Mouse (Mus musculus) intestine, postnatal 0 days (tissue): ENCODE measurements around the gene Gm42674. TPM values are rescaled to one million over a fixed set of nuclear protein-coding genes. Genes with fewer than 3 reads are reported as not detected.

Source experiments
- ATAC-seq: fragments of 200-750 bp; cut with Nextera tagmentation; 2 replicates; pipeline ENCODE4 v1.8.0; 2017; ENCODE audit warnings: mild to moderate bottlenecking, moderate TSS enrichment, moderate library complexity
- H3K27ac ChIP-seq: fragments of 300-500 bp; sonication (generic); 2 replicates; pipeline ENCODE4 v1.5.1; 2014; ENCODE audit warnings: mild to moderate bottlenecking, low read depth, low read length, moderate library complexity
- H3K27me3 ChIP-seq: fragments of 300-500 bp; sonication (generic); replicated peaks from 2 replicates; pipeline ENCODE4 v1.6.1; 2014; ENCODE audit warnings: low read length, mixed read lengths; ENCODE audit not compliant: control insufficient read depth, insufficient read depth
- H3K36me3 ChIP-seq: fragments of 300-500 bp; sonication (generic); 2 replicates; pipeline ENCODE4 v1.6.1; 2014; ENCODE audit warnings: mild to moderate bottlenecking, moderate library complexity; ENCODE audit not compliant: control insufficient read depth, insufficient read depth
- H3K4me1 ChIP-seq: fragments of 300-500 bp; sonication (generic); replicated peaks from 2 replicates; pipeline ENCODE4 v1.6.1; 2014; ENCODE audit warnings: antibody characterized with exemption, low read length, mixed read lengths; ENCODE audit not compliant: control insufficient read depth, insufficient read depth
- H3K4me2 ChIP-seq: fragments of 300-500 bp; sonication (generic); replicated peaks from 2 replicates; pipeline ENCODE4 v1.6.1; 2014; ENCODE audit warnings: low read depth, mild to moderate bottlenecking, moderate library complexity
- H3K4me3 ChIP-seq: fragments of 300-500 bp; sonication (generic); 2 replicates; pipeline ENCODE4 v1.5.1; 2014; ENCODE audit warnings: low read depth, low read length
- H3K9ac ChIP-seq: fragments of 300-500 bp; sonication (generic); 2 replicates; pipeline ENCODE4 v1.6.1; 2014; ENCODE audit warnings: mild to moderate bottlenecking, low read depth, low read length
- H3K9me3 ChIP-seq: fragments of 300-500 bp; sonication (generic); 2 replicates; pipeline ENCODE4 v1.6.1; 2016; ENCODE audit warnings: mixed run types; ENCODE audit not compliant: control insufficient read depth
- CTCF ChIP-seq: sonication (generic); IDR thresholded peaks from 2 replicates; pipeline ENCODE4 v1.5.1; 2016; ENCODE audit warnings: low read depth, mild to moderate bottlenecking, control low read depth, antibody characterized with exemption, moderate library complexity
- WGBS: fragments of 180-500 bp; shearing (Covaris S2); extraction: QIAGEN DNeasy Blood & Tissue Kit; methylation state at CpG from one replicate; pipeline ENCODE4 v1.1.7; 2014; 5-methylcytosine and 5-hydroxymethylcytosine counted together
- polyA plus RNA-seq: library from polyadenylated mRNA; unstranded; fragments of >200 nt; fragmentation: Nextera tagmentation; extraction: Ambion mirVana; gene quantifications from 2 replicates; pipeline ENCODE4 v1.2.1, GENCODE M21; 2015

Gm42674 gene
- polyA plus RNA-seq, 1 experiment from 2014 or later, result not detected

DNA sequence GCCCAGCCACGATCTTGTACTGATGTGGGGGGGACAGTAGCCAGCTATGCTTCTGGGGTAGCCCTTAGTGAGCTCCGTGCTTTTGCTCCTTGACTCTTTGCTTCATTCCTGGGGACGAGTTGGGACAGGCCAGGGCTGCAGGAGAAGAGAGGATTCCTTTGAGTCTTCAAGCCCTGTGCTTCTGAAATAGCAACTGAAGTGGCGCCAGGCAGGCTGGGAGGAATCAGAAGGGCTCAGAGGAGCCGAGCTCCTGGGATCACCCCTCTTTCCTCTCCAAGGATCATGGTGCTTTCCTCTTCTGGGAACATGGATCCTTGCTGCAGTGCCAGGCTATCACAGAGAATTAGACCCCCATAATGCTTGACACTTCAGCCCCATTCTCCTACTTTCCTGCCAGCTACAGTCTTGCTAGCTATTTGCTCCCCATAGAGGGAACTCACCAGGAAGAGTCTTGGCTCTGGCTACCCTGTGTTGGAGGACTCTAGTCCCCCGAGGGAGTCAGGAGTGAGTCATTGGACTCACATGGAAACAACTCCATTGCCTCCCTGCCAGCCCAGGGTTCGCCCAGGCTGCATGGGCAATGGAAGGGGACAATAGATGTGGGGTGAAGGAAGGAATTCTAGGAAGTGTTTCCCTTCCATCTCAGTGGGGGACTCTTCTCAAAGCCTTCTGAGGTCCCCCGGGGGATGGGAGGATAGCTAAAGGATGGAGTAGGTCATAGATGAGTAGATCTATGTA is 1.1 kb upstream of the Gm42674 start:
- Histone ChIP-seq H3K27ac (no peak overlapping the region), H3K9me3 (no peaks in the 10 kb centered on the region), H3K36me3 (no peaks in the 10 kb centered on the region), H3K4me3 (no peak overlapping the region), H3K4me1 (no peaks in the 10 kb centered on the region), H3K9ac (no peak overlapping the region), H3K27me3 (no peaks in the 10 kb centered on the region), H3K4me2 (no peak overlapping the region)
- TF ChIP-seq CTCF, result no peak
- 81% methylated on average over 8 of the region's 8 CpGs for WGBS
- no peak for ATAC-seq

- H3K4me1 ChIP-seq, result no peaks in the 10 kb centered on the region
- WGBS, result 50% methylated on average over 3 of the region's 3 CpGs
- no peak within 1 kb of the TSS for H3K4me3 ChIP-seq
- no peak for TF ChIP-seq CTCF
- no peaks in the 10 kb centered on the region for H3K27me3 ChIP-seq
- no peak for ATAC-seq
- H3K9ac ChIP-seq, result no peak within 1 kb of the TSS
- H3K27ac ChIP-seq, result no peak within 1 kb of the TSS
- no peaks in the 10 kb centered on the region for H3K36me3 ChIP-seq
- H3K4me2 ChIP-seq, result no peak within 1 kb of the TSS
- no peaks in the 10 kb centered on the region for H3K9me3 ChIP-seq
These were observed 1.9 kb downstream of the Gm42674 start, which contains the start of gene S100a4 for GRCm38 (mm10) chr3:90603623-90604022. S100a4 (plus strand) TSS chr3:90603771.

DNA sequence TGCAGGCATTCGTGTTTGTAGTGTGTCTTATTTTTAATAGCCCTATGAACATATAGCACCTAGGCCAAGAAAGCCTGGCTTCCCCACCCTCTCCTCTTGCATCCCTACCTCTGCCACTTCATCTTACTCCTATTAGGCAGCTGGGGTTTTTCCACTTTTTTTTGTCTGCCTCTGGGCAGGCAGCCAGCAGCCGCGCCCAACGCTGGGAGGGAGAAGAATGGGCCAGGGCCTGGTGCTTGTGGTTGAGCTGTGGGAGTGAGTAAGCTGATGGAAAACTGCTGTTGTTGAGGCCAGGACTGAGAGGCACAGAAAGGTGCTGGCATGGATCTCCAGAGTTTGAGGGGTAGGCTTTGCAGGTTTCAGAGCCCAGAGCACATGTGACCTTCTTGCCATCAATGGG is 2.7 kb downstream of the Gm42674 start:
- Histone ChIP-seq H3K4me1 (no peaks in the 10 kb centered on the region), H3K36me3 (no peaks in the 10 kb centered on the region), H3K4me2 (no peak overlapping the region), H3K9me3 (no peaks in the 10 kb centered on the region), H3K27me3 (no peaks in the 10 kb centered on the region), H3K27ac (no peak overlapping the region), H3K4me3 (no peak overlapping the region), H3K9ac (no peak overlapping the region)
- ATAC-seq, result no peak
- WGBS, result 22% methylated on average over 4 of the region's 4 CpGs
- TF ChIP-seq CTCF, result no peak

DNA sequence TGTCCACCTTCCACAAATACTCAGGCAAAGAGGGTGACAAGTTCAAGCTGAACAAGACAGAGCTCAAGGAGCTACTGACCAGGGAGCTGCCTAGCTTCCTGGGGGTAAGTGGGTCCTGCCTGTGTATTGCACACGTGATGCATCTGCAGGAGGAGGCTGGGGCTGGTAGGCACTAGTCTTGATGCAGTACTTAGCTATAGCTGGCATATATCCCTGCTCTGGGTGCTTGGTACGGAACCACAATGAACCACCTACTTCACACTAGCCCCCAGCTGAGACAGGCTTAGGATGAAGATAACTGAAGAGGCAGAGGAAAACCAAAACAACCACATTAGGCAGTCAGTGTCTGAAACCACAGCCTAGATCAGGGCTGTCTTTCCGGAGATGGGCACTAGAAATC is 3.3 kb downstream of the Gm42674 start:
- no peaks in the 10 kb centered on the region for H3K27me3 ChIP-seq
- no peaks in the 10 kb centered on the region for H3K9me3 ChIP-seq
- H3K4me1 ChIP-seq, result no peaks in the 10 kb centered on the region
- TF ChIP-seq CTCF, result no peak
- WGBS, result 87% methylated on average over 3 of the region's 3 CpGs
- no peak overlapping the region for H3K4me2 ChIP-seq
- H3K4me3 ChIP-seq, result no peak overlapping the region
- no peaks in the 10 kb centered on the region for H3K36me3 ChIP-seq
- no peak for ATAC-seq
- H3K27ac ChIP-seq, result no peak overlapping the region
- no peak overlapping the region for H3K9ac ChIP-seq

- no peak overlapping the region for H3K27ac ChIP-seq
- 86% methylated on average over 2 of the region's 2 CpGs for WGBS
- ATAC-seq, result no peak
- no peak overlapping the region for H3K9ac ChIP-seq
- H3K9me3 ChIP-seq, result no peaks in the 10 kb centered on the region
- no peaks in the 10 kb centered on the region for H3K4me1 ChIP-seq
- H3K4me2 ChIP-seq, result no peak overlapping the region
- H3K36me3 ChIP-seq, result no peaks in the 10 kb centered on the region
- TF ChIP-seq CTCF, result no peak
- H3K27me3 ChIP-seq, result no peaks in the 10 kb centered on the region
- no peak overlapping the region for H3K4me3 ChIP-seq
These were observed 4.0 kb downstream of the Gm42674 start for GRCm38 (mm10) chr3:90605736-90606135.

DNA sequence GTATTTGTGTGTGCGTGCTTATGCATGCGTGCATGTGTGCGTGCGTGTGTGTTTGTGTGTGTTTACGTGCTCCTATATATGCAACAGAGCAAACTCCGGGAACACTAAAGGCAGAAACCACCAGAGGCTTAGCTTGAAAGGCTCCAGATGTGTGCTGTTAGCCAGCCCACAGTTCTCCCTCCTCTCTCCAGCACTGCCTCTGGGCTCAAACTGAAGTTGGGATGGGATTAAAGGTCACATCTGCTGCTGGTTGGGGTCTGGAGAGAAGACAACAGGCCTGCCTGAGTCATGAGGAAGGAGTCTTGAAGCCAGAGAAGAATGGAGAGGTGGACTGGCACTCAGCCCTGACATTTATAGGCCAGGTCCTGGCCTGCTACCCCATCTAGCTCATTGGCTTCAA is 4.5 kb downstream of the Gm42674 start:
- Histone ChIP-seq H3K9ac (no peak overlapping the region), H3K4me1 (no peaks in the 10 kb centered on the region), H3K36me3 (no peaks in the 10 kb centered on the region), H3K27ac (no peak overlapping the region), H3K4me2 (no peak overlapping the region), H3K4me3 (no peak overlapping the region), H3K9me3 (no peaks in the 10 kb centered on the region), H3K27me3 (no peaks in the 10 kb centered on the region)
- ATAC-seq, result no peak
- 77% methylated on average over 6 of the region's 6 CpGs for WGBS
- no peak for TF ChIP-seq CTCF
